Mouse (Mus musculus): ENCODE measurements at regions not wholly inside any gene's neighbourhood (a gene's known extent, or its start where the extent isn't known, plus 50 kb on each side); places are given as distances from the start of the nearest gene placed in this dataset.
"Not testable (repeated sequence)": the region's sequence is repeated elsewhere in the genome, so short reads cannot be mapped to it uniquely, and the experiment has no call there.

DNA sequence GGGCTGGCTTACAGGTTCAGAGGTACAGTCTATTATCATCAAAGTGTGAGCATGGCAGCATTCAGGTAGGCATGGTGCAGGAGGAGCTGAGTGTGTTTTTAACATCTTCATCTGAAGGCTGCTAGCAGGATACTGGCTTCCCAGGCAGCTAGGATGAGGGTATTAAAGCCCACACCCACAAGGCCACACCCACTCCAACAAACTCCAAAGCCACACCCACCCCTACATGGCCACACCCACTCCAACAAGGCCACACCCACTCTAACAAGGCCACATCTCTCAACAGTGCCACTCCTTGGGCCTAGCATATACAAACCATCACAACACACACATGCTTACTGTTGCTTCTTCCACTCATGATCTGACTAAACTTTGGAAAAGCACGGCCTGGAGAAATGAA, 172.5 kb downstream of the Msrb3 start:
- in situ Hi-C loops (cut with MboI, MseI), result no loop called here

DNA sequence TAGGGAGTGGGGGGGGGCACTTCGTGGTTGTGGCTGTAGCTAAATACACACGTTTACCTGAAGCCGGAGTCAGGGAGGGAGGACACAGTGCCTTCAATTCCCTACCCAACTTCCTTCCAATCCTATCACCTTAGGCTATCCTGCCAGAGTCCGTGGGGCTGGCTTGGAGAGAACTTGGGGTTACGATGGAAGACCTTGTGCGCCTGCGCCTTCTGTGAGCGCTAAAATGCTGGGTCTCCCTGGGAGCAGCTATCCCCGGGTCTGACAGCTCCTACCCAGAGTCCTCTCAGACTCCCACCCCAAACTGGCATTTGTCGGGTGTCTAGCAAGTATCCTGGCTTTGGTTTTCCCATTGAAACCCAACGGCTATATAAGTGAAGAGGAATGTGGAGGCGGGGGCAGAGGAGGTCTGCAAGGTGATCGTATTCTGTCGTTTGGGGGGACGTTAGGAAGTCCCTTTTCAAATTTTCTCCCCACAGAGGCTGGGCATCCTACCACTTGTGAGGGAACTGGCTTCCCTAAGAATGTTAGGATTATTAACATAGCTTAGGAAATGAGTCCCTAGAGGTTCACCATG, 176.9 kb downstream of the Msrb3 start:
- in situ Hi-C loops (cut with MboI, MseI), result no loop called here

DNA sequence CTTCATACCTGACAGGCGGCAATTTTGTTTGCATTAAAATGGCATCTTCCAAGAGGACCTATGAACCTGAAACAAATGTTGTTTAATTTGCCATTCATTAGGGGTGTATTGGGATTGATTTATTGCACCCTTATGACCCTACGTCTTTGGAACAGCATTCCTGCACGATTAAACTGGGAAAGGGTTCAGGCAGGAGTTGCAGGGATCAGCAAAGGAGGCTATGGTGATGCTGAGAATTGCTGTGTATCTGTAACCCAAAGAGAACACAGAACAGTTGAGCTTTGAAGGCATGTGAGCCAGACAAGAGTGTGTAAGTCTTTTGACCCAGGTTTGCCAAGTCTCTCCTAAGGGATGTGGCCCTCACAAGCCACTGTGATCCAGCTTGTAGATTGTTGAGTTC, 177.9 kb downstream of the Msrb3 start:
- in situ Hi-C loops (cut with MboI, MseI), result no loop called here

DNA sequence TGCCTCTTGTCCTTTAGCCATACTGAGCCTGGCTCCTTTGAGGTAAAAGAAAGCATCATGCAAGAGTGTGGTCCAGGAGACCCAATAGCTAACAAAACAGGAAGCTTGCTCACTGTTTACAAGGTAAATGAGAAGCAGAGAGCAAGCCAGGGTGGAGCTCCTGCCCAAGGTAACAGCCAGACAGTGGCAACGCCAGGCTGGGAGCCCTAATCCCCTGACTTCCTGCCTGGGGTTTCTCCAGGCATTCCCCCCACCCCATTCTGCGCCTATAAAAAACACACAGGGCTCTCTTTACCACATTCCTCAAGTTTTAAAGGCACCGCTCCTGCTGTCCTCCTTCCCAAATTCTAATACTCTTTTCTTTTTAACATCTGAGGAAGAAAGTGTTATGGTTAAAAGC, 178.8 kb downstream of the Msrb3 start:
- in situ Hi-C loops (cut with MboI, MseI), result no loop called here

DNA sequence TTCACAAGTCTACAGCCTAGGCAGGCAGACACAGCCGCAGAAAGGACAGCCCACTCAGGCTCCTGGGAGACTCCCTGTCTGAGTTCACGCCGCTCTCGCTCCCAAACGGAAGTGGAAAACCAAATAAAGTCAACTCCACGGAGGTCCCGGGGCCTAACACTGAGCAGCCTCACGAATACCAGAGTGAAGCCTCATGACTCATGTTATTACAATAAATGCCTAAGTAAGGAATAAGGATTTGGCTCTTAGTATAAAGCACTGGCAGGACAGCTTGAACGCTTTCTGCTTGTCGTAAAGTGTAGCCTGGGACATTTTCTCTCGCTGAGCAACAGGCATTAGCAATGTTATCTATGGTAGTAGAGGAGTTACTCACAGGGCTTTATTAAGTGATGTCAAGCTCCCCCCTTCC, 181.7 kb downstream of the Msrb3 start:
- in situ Hi-C loops (cut with MboI, MseI), result no loop called here

DNA sequence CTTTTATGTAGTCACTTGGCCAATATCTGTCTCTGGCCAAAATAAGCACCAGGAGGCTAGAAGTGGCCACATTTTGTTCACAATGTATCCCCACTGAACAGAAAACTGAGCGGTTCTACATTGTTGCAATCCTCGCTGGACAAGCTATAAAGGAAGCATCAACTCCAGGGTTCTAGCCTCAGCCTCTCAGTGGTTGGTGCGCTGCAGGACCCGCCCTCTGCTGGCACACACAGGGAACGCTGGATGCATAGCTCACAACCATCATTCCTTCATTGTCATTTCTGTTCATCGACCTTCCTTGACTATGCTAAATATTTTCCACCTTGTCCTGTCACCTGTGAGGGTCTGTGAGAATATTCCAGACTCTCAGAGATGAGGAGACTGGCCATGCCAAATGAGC, 182.5 kb downstream of the Msrb3 start:
- in situ Hi-C loops (cut with MboI, MseI), result no loop called here

DNA sequence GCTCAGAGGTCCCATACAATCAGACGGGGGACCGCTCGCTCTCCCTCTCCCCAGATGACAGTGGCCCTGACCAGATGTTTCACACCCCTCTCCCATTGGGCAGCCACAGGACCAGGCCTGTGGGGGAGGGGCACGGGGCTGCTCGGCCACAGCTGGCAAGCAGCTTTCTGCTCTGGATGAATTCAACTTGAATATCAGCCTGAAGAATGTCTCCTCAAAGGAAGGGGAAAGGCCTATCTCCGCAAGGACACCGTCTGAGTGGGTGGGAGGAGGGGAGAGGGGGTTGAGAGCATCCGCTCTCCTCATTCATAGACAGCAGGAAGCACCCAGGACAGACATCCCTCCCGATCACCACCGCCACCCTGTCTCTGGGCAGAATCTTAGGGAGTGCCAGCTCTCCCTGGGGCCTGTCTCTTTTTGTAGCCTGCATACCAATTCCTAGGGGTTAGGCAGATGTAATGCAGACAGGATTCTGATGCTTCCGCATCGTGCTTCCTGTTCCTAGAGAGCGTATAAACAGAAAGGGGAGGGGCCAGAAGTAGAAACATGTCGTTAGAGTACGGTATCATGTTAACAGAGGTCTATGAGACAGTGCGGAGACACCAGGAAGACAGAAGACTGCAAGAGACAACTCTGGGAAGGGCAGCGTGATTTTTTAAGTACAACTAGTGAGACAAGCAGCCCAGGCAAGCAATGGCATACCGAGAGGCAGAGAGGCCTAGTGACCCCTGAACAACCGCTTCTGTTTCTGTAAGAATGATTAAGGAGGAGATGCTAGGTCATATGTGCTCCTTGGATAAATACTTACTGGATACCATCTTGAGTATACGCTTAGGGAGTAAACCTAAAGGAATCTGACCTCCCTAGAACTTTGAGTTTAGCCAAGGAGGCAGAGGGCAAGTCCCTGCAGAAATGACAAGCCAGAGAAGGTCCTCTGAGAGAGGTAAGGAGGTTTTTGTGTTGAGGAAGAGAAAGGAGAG, 190.8 kb downstream of the Msrb3 start:
- in situ Hi-C loops (cut with MboI, MseI), result no loop called here

DNA sequence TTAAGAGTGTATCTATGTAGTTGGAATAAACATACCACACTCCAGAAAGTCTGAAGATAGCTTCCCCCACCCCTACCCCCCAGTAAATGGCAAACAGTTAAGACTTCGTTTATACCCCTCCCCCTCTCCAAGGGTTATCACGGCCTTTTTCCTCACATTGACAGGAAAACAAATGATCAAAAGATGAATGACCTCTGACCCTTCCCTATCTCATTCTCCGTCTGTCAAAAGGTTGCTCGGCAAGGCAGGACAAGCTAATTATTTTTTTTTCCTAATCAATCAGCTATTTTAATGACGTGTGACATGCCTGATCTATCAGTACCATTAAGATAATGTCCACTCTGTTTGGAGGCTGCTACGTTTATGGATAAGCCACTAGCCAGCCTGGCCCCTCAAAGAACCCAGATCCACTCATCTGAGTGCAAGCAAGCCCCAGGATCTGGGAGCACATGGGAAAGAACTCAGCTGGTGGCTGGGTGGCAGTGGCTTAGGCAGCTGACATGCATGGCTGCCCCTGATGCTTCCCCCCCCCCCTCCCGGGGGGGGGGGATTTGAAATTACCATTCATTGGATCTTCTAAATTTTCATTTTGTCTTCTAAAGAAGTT, 192.1 kb downstream of the Msrb3 start:
- in situ Hi-C loops (cut with MboI, MseI), result no loop called here

DNA sequence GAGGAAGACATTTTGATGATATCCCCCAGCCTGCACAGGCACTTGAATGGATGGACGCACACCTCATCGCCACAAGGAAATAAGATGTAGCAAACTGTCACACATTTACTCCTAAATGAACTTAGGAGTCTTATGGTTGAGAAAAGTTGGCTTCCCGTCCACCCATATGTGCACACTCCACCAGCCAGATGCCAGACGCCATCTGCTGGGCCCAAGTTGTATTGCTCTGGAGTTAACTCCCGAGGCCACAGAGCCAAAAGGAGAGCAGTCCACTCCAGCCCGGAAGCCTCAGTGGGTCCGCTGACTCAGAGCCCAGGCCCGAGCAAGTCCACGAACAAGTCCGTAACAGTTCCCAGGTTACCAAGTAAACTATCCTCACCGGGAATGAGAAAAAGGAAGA, 197.1 kb downstream of the Msrb3 start:
- in situ Hi-C loops (cut with MboI, MseI), result loop anchor here (5.0 kb wide), 1 partner anchor 115 kb away; no protein-coding TSS in a partner anchor

DNA sequence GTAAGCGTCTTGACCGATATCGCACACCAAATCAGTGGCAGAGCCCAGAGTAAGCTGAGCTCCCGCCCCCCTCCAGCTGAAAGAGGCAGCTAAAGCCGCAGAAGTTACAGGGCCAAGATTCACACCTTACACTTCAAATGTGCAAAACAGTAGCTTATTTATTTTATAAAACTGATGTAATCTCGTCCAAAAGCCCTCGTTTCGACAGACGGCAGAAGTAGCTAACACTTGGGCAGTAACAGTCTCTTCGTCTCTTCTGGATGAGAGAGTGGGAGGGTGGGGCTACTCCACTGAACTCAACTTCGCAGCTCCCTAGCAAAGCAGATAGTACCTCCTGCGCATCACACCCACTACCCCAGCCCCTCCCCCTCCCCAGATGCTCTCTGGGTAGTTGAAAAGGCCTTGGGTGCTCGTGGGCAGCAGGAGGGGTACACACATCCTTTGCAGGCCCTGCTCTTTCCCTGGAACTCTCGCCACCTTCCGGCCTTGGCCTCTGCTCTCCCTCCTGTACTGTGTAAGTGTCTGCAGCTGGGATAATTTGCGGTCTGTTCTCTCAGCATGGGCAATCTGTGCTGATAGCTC, 201.5 kb downstream of the Msrb3 start:
- in situ Hi-C loops (cut with MboI, MseI), result no loop called here

DNA sequence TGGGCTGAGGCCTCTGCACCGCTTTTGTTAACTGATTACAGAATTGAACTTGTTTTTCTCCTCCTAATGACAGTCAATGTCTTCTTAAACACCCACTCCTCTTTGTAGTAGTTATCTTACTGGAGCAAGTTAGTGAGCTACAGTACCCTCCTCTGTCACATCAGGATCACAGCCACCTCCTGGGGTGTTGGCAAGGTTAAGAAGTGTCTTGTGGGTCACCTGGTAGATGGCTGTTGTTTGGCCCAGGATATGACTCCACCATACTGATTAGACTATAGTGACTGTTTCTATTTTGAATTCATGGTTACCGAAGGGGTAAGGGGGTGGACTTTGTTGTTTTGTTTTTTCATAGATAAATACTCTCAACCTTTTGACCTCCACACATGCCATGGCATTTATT, 202.4 kb downstream of the Msrb3 start:
- in situ Hi-C loops (cut with MboI, MseI), result no loop called here

DNA sequence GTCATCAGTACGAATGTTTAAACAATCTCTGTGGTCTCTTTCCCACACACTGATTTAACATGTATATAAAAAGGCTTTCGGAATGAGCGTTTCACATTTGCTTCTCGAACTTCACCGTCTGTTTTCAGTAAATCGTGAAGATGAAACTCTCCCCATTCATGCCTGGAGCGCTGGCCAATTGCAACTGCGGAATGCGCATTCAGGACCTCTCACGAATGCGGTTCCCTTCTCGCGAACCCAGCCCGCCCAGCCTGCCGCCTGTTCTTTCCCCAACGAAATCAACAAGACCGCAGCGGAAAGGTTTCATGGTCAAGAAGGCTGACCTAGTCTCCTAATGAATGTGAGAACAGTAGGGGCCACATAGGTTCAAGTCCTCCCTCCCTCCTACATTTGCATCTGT, 204.4 kb downstream of the Msrb3 start:
- in situ Hi-C loops (cut with MboI, MseI), result no loop called here

DNA sequence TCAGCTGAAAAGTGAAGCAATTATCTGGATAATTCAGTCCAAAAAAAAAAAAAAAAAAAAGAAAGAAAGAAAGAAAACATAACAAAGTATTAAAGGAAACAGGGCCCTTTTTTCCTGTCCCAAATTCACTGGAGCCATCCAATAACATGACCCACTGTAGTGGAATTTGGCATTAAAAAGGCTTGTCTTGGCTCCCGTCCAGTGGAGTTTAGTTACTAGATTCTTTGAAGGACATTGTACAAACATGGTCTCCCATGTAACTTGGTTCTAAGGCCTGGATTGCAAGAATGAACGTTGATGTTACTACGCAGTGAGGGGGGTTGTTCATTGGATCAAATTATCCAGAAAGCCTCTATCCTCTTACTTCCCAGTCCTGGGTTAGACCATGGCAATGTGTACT, 207.4 kb downstream of the Msrb3 start:
- in situ Hi-C loops (cut with MboI, MseI), result no loop called here

DNA sequence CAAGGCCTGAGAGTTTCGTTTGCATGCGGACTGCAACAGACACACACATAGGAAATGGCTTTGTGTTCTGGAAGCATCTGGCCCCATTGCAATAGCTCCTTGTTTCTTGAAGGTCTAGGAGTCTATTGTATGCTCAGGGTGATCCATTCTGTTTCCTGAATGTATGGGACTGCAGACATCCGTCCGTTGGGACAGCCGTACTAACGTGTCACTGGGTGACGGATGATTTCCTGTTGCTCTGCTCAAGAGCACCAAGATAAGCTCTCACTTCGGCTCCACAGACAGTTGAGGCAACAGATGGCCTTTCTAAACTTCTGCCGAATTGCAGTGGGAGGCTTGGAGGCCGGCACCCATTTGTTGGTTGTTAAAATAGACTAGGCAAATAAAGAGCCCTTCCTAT, 209.9 kb upstream of the Hmga2 start:
- in situ Hi-C loops (cut with MboI, MseI), result no loop called here

DNA sequence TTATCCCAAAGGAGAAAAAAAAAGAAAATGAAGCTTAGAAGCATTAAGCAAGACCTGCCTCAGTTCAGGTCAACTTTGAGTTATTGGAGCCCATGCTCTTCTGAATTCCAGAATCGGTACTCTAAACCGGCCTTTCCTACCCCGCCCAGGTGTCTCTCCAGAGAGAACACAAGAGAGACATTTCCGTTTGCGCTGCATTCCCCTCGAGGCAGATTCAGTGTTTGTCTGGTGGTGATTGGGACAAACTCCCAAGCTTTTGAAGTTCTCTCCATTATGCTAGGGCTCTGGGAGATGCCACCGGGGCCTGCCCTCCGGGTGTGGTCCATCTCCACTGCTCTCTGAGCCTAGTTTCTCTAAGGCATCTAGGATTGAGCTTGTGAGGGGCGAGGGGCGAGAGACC, 205.8 kb upstream of the Hmga2 start:
- in situ Hi-C loops (cut with MboI, MseI), result no loop called here

DNA sequence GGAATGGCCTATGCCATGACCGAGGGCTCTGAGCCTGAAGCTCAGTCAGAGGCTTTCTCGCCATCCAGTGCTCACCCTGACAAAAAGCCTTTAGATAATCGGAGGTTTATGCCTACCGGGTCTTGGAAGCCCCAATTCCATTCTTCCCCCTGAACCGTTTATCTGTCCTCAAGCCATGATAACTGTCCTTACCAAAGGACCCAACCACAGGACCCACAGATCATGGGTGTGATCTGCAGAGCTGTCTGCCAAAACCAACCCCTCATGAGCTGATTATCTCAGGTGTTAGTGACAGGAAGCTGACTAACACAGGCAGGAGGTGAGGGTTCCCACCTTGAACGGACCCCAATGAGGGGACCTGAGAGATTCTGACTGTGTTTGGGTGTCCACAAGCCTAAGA, 203.7 kb upstream of the Hmga2 start:
- in situ Hi-C loops (cut with MboI, MseI), result no loop called here

DNA sequence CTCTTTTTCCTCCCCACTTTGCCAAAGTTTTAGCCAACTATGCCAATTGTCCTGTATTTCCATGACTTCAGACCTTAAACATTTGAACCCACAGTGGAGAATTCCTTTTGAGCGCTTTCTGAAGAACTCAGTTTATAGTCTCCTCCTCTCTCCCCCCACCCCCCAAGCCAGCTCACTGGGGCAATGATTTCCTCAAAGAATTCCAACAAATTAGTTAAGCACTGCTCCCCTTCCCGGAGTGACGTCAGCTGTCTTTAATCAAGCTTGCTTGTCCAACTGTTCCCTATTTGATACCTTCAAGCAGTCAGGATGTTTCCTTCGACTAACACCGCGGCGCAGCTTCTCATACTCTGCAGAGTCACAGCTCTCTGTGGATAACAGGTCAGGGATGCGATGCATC, 202.0 kb upstream of the Hmga2 start:
- in situ Hi-C loops (cut with MboI, MseI), result no loop called here

DNA sequence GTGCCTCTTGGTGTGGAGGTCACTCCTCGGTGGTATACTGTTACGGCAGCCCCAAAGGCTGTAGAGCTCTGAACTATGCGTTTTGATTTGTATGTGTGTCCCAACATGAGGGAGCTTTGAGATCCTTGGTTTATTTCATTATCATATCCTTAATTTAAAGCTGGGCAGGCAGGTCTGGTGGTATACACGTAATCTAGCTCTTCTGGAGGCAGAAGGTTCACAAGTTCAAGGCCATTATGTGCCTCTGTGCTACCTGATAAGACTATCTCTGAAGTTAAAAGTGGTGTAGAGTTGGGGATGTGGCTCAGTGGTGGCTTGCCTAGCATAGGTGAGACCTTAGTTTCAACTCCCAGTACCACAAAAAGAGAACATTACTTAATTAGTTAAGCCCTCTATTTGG, 199.1 kb upstream of the Hmga2 start:
- in situ Hi-C loops (cut with MboI, MseI), result no loop called here

DNA sequence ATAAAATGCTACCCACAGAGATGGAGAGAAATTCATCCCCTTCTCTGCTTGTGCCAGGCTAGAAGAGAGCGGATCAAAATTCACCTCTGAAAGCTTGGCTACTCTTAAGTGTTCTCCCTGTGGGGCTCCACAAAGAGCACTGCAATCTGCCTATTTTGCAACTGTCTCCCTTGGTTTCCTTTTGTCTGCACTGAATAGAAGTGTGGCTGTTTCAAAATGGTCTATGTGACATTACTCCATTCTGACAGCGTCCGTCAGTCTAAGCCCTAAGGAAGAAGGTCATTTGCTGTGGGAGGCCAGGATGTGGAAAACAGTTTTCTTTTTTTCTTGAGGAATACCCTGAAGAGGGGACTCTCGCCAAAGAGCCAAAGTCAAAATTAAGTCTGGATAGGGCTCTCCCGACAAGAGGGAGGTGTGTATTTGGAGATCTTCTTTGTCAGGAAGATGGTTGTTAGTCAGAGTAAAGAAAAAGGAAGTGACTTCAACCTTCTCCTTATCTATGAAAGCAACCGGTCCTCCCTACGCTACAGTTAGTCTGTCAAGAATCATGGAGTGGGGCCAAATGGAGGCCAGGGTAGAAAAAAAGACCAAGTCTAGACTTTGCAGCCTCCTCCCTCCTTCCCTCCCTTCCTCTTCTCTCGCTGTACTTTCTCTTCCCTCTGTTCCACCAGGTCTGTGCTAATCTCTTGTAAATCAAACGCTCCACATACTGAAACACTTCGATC, 198.2 kb upstream of the Hmga2 start:
- in situ Hi-C loops (cut with MboI, MseI), result no loop called here

DNA sequence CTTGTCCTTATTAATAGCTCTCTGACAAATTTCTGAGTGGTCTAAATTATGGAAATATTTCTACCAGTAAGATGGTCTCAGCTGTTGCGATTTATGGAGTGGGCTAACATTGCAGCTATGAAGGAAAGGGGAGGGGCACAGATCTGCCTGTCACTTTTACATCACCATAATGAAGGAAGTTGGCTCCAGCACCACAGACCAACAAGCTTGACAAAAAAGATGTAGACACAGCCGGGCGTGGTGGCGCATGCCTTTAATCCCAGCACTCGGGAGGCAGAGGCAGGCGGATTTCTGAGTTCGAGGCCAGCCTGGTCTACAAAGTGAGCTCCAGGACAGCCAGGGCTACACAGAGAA, 191.4 kb upstream of the Hmga2 start:
- in situ Hi-C loops (cut with MboI, MseI), result not testable (repeated sequence)

DNA sequence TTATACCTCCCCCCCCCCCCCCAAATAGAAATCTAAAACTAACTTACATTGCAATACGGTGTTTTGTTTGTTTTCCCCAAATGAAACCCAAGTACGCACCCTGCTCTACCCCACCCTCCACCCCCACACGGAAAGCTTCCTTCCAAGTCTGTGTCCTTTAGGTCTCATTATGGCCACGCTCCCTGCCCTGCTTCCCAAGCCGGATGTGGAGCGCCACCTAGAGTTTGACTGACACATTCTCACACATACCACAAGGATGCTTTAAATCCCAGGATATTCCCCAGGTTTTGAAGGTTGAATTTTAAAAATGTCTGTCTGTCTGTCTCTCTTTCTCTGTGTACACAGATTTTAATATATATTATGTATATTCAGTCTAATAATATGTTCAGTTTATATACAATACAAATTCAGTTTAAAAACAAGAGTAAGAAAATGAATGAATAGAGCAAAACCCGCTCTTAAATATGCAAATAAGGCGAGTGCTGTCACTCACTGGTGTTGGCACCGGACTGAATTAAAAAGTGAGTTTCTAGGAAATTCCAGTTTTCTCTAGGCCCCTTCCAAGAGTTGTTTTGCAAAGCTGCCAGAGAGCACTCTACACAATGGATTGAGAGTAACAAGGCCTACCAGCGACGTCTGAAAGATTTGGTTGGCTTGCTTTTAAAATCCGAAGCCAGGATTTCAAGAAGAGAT, 190.9 kb upstream of the Hmga2 start:
- in situ Hi-C loops (cut with MboI, MseI), result no loop called here
